In the genomic region with DNA sequence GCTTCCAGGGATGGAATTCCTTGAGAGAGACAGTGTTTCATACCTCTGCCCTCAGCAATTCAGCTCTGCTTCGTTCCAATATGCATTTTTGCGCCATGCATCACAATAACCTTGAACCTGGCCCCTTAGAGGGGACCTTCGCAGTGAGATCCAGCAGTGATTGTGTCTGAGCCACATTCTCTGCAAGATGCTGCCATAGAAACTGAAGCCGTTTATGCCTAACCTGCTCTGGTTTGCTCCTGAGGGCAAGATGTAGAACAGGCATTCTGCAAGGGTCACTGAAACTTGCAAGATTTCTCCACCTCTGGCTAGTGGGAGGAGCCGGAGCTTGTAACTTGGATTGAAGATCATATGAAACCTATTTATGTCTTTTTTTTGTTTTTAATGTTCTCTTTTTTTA, we compare ENCODE assay signal across 17 mouse cellular contexts.
DNase-seq lines count a peak whose midpoint lies in the region; ATAC-seq and TF ChIP-seq lines count a peak whose summit lies in the region.
"Had no signal": no experiment of that assay in that cellular context is flagged by ENCODE, and none has a peak within 500 bp of the region (broad histone marks: within the 10 kb centered on the region; RNA-seq: fewer than 3 reads in every experiment).

No protein-coding gene starts in this region.

- no peaks in the 10 kb centered on the region for H3K36me3 ChIP-seq in forebrain, embryonic 11.5 days (ENCODE audit: control insufficient read depth, insufficient read depth, low read length)
- no peaks in the 10 kb centered on the region for H3K36me3 ChIP-seq in forebrain, postnatal 0 days (ENCODE audit: insufficient read depth)
- H3K36me3 ChIP-seq in kidney, embryonic 15.5 days: no peaks in the 10 kb centered on the region
- H3K36me3 ChIP-seq in limb, embryonic 15.5 days: no peaks in the 10 kb centered on the region
- no peaks in the 10 kb centered on the region for H3K36me3 ChIP-seq in kidney, embryonic 14.5 days (ENCODE audit: control insufficient read depth, insufficient read depth, low read length)
- H3K36me3 ChIP-seq: liver, embryonic 12.5 days; neural tube, embryonic 12.5 days had no signal

- H3K4me3 ChIP-seq in forebrain, embryonic 11.5 days (ENCODE audit: low read depth, low read length): no peak overlapping the region
- H3K4me3 ChIP-seq in forebrain, postnatal 0 days (ENCODE audit: low read depth, low read length): no peak overlapping the region
- no peak overlapping the region for H3K4me3 ChIP-seq in kidney, embryonic 15.5 days (replicated peaks)
- H3K4me3 ChIP-seq in limb, embryonic 15.5 days: no peak overlapping the region
- no peak overlapping the region for H3K4me3 ChIP-seq in kidney, embryonic 14.5 days (ENCODE audit: low read length)
- H3K4me3 ChIP-seq: gastrocnemius, adult 2 months; liver, embryonic 12.5 days; megakaryocyte, embryonic 14.5 days; neural tube, embryonic 12.5 days had no signal

- 43% methylated on average over 5 of the region's 5 CpGs for WGBS in forebrain, embryonic 11.5 days
- 40% methylated on average over 5 of the region's 5 CpGs for WGBS in forebrain, postnatal 0 days
- 40% methylated on average over 5 of the region's 5 CpGs for WGBS in kidney, embryonic 15.5 days
- 33% methylated on average over 5 of the region's 5 CpGs for WGBS in limb, embryonic 15.5 days
- 47% methylated on average over 5 of the region's 5 CpGs for WGBS in kidney, embryonic 14.5 days

- no peak overlapping the region for H3K9ac ChIP-seq in forebrain, embryonic 11.5 days (ENCODE audit: low read length)
- no peak overlapping the region for H3K9ac ChIP-seq in forebrain, postnatal 0 days
- no peak overlapping the region for H3K9ac ChIP-seq in kidney, embryonic 15.5 days
- H3K9ac ChIP-seq in limb, embryonic 15.5 days: no peak overlapping the region
- no peak overlapping the region; the same call in 1 of the 2 replicates for H3K9ac ChIP-seq in kidney, embryonic 14.5 days (ENCODE audit: low read depth, low read length)
- H3K9ac ChIP-seq: liver, embryonic 12.5 days; neural tube, embryonic 12.5 days had no signal

- ATAC-seq in forebrain, embryonic 11.5 days (replicated peaks; ENCODE audit: low FRiP score): 0 out of 2 replicates have a peak, but pooled peaks have one; percentile 53
- ATAC-seq in forebrain, postnatal 0 days: no peak
- ATAC-seq in kidney, embryonic 15.5 days (replicated peaks; ENCODE audit: low FRiP score): peak; percentile 72
- no peak for ATAC-seq in limb, embryonic 15.5 days (ENCODE audit: insufficient number of reproducible peaks, low FRiP score, low TSS enrichment, low read depth)
- no peak for ATAC-seq in kidney, embryonic 14.5 days (ENCODE audit: low FRiP score, low TSS enrichment)
- ATAC-seq: forebrain, embryonic 16.5 days; intestine, postnatal 0 days; liver, embryonic 12.5 days had no signal

- TF ChIP-seq CTCF in forebrain, postnatal 0 days (IDR thresholded peaks at IDR 0.05; ENCODE audit: low read depth): no peak

- peaks cover 2% of the 10 kb centered on the region; the same call in 1 of the 2 replicates for H3K4me1 ChIP-seq in forebrain, embryonic 11.5 days (replicated peaks; ENCODE audit: control insufficient read depth, insufficient read depth, low read length)
- H3K4me1 ChIP-seq in forebrain, postnatal 0 days (ENCODE audit: insufficient read depth): peaks cover 5% of the 10 kb centered on the region; the same call in 1 of the 2 replicates
- peaks cover 24% of the 10 kb centered on the region for H3K4me1 ChIP-seq in kidney, embryonic 15.5 days
- peaks cover 13% of the 10 kb centered on the region for H3K4me1 ChIP-seq in limb, embryonic 15.5 days
- peaks cover 6% of the 10 kb centered on the region for H3K4me1 ChIP-seq in kidney, embryonic 14.5 days (ENCODE audit: control insufficient read depth, insufficient read depth, low read length)
- H3K4me1 ChIP-seq: liver, embryonic 12.5 days; megakaryocyte, embryonic 14.5 days had no signal

- H3K27ac ChIP-seq in forebrain, embryonic 11.5 days (ENCODE audit: low read depth, low read length): no peak overlapping the region
- H3K27ac ChIP-seq in forebrain, postnatal 0 days (ENCODE audit: low read depth, low read length): no peak overlapping the region
- H3K27ac ChIP-seq in kidney, embryonic 15.5 days: no peak overlapping the region
- 0 out of 2 replicates have a peak overlapping the region, but pooled peaks have one; percentile 22 for H3K27ac ChIP-seq in limb, embryonic 15.5 days
- no peak overlapping the region for H3K27ac ChIP-seq in kidney, embryonic 14.5 days (ENCODE audit: low read depth, low read length)
- H3K27ac ChIP-seq: gastrocnemius, adult 2 months; liver, embryonic 12.5 days; neural tube, embryonic 12.5 days had no signal

- no peak for DNase-seq in forebrain, embryonic 11.5 days (ENCODE audit: low spot score)
- no peak for DNase-seq in forebrain, postnatal 0 days
- no peak for DNase-seq in kidney, postnatal 25 days
- DNase-seq in R1 (ENCODE audit: low read depth, low spot score): peak; percentile 29
- DNase-seq: cerebellum, adult 2 months; gastrocnemius, adult 2 months; kidney, postnatal 4 days; right cerebral cortex, postnatal 14 days; thymus, postnatal 36 days had no signal

- H3K27me3 ChIP-seq in forebrain, embryonic 11.5 days (ENCODE audit: control insufficient read depth, insufficient read depth, low read length): no peaks in the 10 kb centered on the region
- no peaks in the 10 kb centered on the region for H3K27me3 ChIP-seq in forebrain, postnatal 0 days (ENCODE audit: insufficient read depth, low read length)
- no peaks in the 10 kb centered on the region for H3K27me3 ChIP-seq in kidney, embryonic 15.5 days
- no peaks in the 10 kb centered on the region for H3K27me3 ChIP-seq in limb, embryonic 15.5 days
- H3K27me3 ChIP-seq in kidney, embryonic 14.5 days (ENCODE audit: control insufficient read depth, insufficient read depth, low read length): no peaks in the 10 kb centered on the region
- H3K27me3 ChIP-seq: liver, embryonic 12.5 days; megakaryocyte, embryonic 14.5 days; neural tube, embryonic 12.5 days had no signal

- H3K9me3 ChIP-seq in forebrain, embryonic 11.5 days (ENCODE audit: control insufficient read depth, low read length): no peaks in the 10 kb centered on the region
- no peaks in the 10 kb centered on the region for H3K9me3 ChIP-seq in forebrain, postnatal 0 days (ENCODE audit: low read length)
- no peaks in the 10 kb centered on the region for H3K9me3 ChIP-seq in kidney, embryonic 15.5 days (replicated peaks)
- no peaks in the 10 kb centered on the region for H3K9me3 ChIP-seq in limb, embryonic 15.5 days
- no peaks in the 10 kb centered on the region for H3K9me3 ChIP-seq in kidney, embryonic 14.5 days (ENCODE audit: control insufficient read depth, low read length)
- H3K9me3 ChIP-seq: liver, embryonic 12.5 days; megakaryocyte, embryonic 14.5 days; neural tube, embryonic 12.5 days had no signal

- H3K4me2 ChIP-seq in forebrain, embryonic 11.5 days (ENCODE audit: low read depth, low read length, severe bottlenecking): no peak overlapping the region
- H3K4me2 ChIP-seq in forebrain, postnatal 0 days (ENCODE audit: low read depth): no peak overlapping the region
- no peak overlapping the region for H3K4me2 ChIP-seq in kidney, embryonic 15.5 days
- H3K4me2 ChIP-seq in limb, embryonic 15.5 days: no peak overlapping the region
- H3K4me2 ChIP-seq in kidney, embryonic 14.5 days (replicated peaks; ENCODE audit: low read depth, low read length): no peak overlapping the region
- H3K4me2 ChIP-seq: liver, embryonic 12.5 days; neural tube, embryonic 12.5 days had no signal

Comparison
In these comparisons a context has a peak if more than half of its experiments do, and no peak if none do; other contexts are left out.
1. ATAC-seq: peak in forebrain, embryonic 11.5 days (single experiment) and kidney, embryonic 15.5 days (single experiment); none in forebrain, postnatal 0 days (single experiment), limb, embryonic 15.5 days (single experiment) and kidney, embryonic 14.5 days (single experiment).